Mouse (Mus musculus) embryo, embryonic 10.5 days (tissue): ENCODE data around the gene Vgll4.

ENCODE experiments used
- DNase-seq: peaks from one replicate; pipeline ENCODE4 v3.0.0-alpha.2; 2015; ENCODE audit warnings: low spot score

Gene Vgll4

GRCm38 (mm10) chr6:114871010-114871660 lies 98.7 kb downstream of the Vgll4 start:
- DNase-seq = no peak

GRCm38 (mm10) chr6:114869501-114870076 lies 100.2 kb downstream of the Vgll4 start:
- DNase-seq = no peak

- DNase-seq = no peak
Observed at GRCm38 (mm10) chr6:114868656-114869055, 101.1 kb downstream of the Vgll4 start.

- DNase-seq = no peak
Observed at GRCm38 (mm10) chr6:114866619-114867018, 103.2 kb downstream of the Vgll4 start.

GRCm38 (mm10) chr6:114866078-114866477 lies 103.7 kb downstream of the Vgll4 start:
- DNase-seq = no peak

- no peak for DNase-seq
Observed at GRCm38 (mm10) chr6:114864421-114864820, 105.4 kb downstream of the Vgll4 start.

GRCm38 (mm10) chr6:114863501-114863900 lies 106.3 kb downstream of the Vgll4 start:
- DNase-seq = no peak

GRCm38 (mm10) chr6:114862046-114862445 lies 107.7 kb downstream of the Vgll4 start:
- no peak for DNase-seq

GRCm38 (mm10) chr6:114861591-114861990 lies 108.2 kb downstream of the Vgll4 start:
- DNase-seq = no peak

- DNase-seq = no peak
Observed at GRCm38 (mm10) chr6:114860677-114861568, 108.9 kb downstream of the Vgll4 start.

GRCm38 (mm10) chr6:114858722-114859053 lies 111.1 kb downstream of the Vgll4 start:
- no peak for DNase-seq

- no peak for DNase-seq
Observed at GRCm38 (mm10) chr6:114857996-114858721, 111.6 kb downstream of the Vgll4 start.

GRCm38 (mm10) chr6:114856501-114856900 lies 113.3 kb downstream of the Vgll4 start:
- DNase-seq = no peak

GRCm38 (mm10) chr6:114855644-114856043 lies 114.2 kb downstream of the Vgll4 start:
- no peak for DNase-seq

- DNase-seq = peak; percentile 41
Observed at GRCm38 (mm10) chr6:114854368-114854767, 115.4 kb downstream of the Vgll4 start.

- peak; percentile 39 for DNase-seq
Observed at GRCm38 (mm10) chr6:114852739-114853138, 117.1 kb downstream of the Vgll4 start.

GRCm38 (mm10) chr6:114851688-114852087 lies 118.1 kb downstream of the Vgll4 start:
- no peak for DNase-seq

GRCm38 (mm10) chr6:114849787-114850186 lies 120.0 kb downstream of the Vgll4 start:
- no peak for DNase-seq

- no peak for DNase-seq
Observed at GRCm38 (mm10) chr6:114848761-114849160, 121.0 kb downstream of the Vgll4 start.

GRCm38 (mm10) chr6:114847582-114848174 lies 122.1 kb downstream of the Vgll4 start:
- DNase-seq = no peak

GRCm38 (mm10) chr6:114846153-114846772 lies 123.5 kb downstream of the Vgll4 start:
- DNase-seq = no peak
